Mouse (Mus musculus) midbrain, embryonic 16.5 days (tissue): Measurements from ENCODE around the gene Sap30bp. TPM values are rescaled to one million over a fixed set of nuclear protein-coding genes. Genes with fewer than 3 reads are reported as not detected.

Experiments
- ATAC-seq: fragments of 200-750 bp; cut with Nextera tagmentation; 2 replicates; pipeline ENCODE4 v1.8.0; 2017; ENCODE audit warnings: moderate TSS enrichment
- H3K27ac ChIP-seq: fragments of 300-500 bp; sonication (generic); 2 replicates; pipeline ENCODE4 v1.5.1; 2014; ENCODE audit warnings: mild to moderate bottlenecking, low read length, mixed read lengths
- H3K27me3 ChIP-seq: fragments of 300-500 bp; sonication (generic); 2 replicates; pipeline ENCODE4 v1.6.1; 2014; ENCODE audit warnings: low read depth, low read length, mixed read lengths; ENCODE audit not compliant: control insufficient read depth, insufficient read depth
- H3K36me3 ChIP-seq: fragments of 300-500 bp; sonication (generic); 2 replicates; pipeline ENCODE4 v1.6.1; 2014; ENCODE audit warnings: mild to moderate bottlenecking, low read length, moderate library complexity, mixed read lengths; ENCODE audit not compliant: control insufficient read depth, insufficient read depth
- H3K4me1 ChIP-seq: fragments of 300-500 bp; sonication (generic); 2 replicates; pipeline ENCODE4 v1.6.1; 2014; ENCODE audit warnings: mild to moderate bottlenecking, low read length, mixed read lengths; ENCODE audit not compliant: control insufficient read depth, insufficient read depth
- H3K4me2 ChIP-seq: fragments of 300-500 bp; sonication (generic); 2 replicates; pipeline ENCODE4 v1.6.1; 2014; ENCODE audit warnings: mild to moderate bottlenecking, low read length, mixed read lengths
- H3K4me3 ChIP-seq: fragments of 300-500 bp; sonication (generic); 2 replicates; pipeline ENCODE4 v1.5.1; 2014; ENCODE audit warnings: low read depth, mild to moderate bottlenecking, low read length, moderate library complexity, mixed read lengths
- H3K9ac ChIP-seq: fragments of 300-500 bp; sonication (generic); 2 replicates; pipeline ENCODE4 v1.6.1; 2014; ENCODE audit warnings: low read depth, low read length, mixed read lengths
- H3K9me3 ChIP-seq: fragments of 300-500 bp; sonication (generic); replicated peaks from 2 replicates; pipeline ENCODE4 v1.6.1; 2014; ENCODE audit warnings: mild to moderate bottlenecking, low read length, mixed read lengths; ENCODE audit not compliant: control insufficient read depth, poor library complexity, severe bottlenecking
- WGBS: fragments of 180-500 bp; shearing (Covaris S2); extraction: QIAGEN DNeasy Blood & Tissue Kit; methylation state at CpG from one replicate; pipeline ENCODE4 v1.1.7; 2014; 5-methylcytosine and 5-hydroxymethylcytosine counted together
- polyA plus RNA-seq: library from polyadenylated mRNA; unstranded; fragments of >200 nt; fragmentation: Nextera tagmentation; extraction: Ambion mirVana; gene quantifications from 2 replicates; pipeline ENCODE4 v1.2.1, GENCODE M21; 2015

Sap30bp gene
- polyA plus RNA-seq, 1 experiment from 2014 or later, result 49.0 TPM

- WGBS, result 92% methylated on average over 7 of the region's 7 CpGs
- H3K9ac ChIP-seq, result no peak overlapping the region
- no peaks in the 10 kb centered on the region for H3K9me3 ChIP-seq
- no peak overlapping the region for H3K4me2 ChIP-seq
- peaks cover 5% of the 10 kb centered on the region; the same call in 1 of the 2 replicates for H3K36me3 ChIP-seq
- no peaks in the 10 kb centered on the region for H3K4me1 ChIP-seq
- no peak overlapping the region for H3K27ac ChIP-seq
- H3K4me3 ChIP-seq, result no peak overlapping the region
- no peak for ATAC-seq
- no peaks in the 10 kb centered on the region for H3K27me3 ChIP-seq
These were observed 34.6 kb upstream of the Sap30bp start for GRCm38 (mm10) chr11:115898446-115898845.

- 28% methylated on average over 4 of the region's 4 CpGs for WGBS
- Histone ChIP-seq H3K9me3 (no peaks in the 10 kb centered on the region), H3K4me1 (no peaks in the 10 kb centered on the region), H3K4me3 (no peak overlapping the region), H3K27ac (no peak overlapping the region), H3K27me3 (no peaks in the 10 kb centered on the region), H3K36me3 (peaks cover 2% of the 10 kb centered on the region; the same call in 1 of the 2 replicates), H3K9ac (no peak overlapping the region), H3K4me2 (no peak overlapping the region)
- ATAC-seq, result no peak
These were observed 34.2 kb upstream of the Sap30bp start for GRCm38 (mm10) chr11:115898886-115899285.

- no peak within 1 kb of the TSS for H3K4me3 ChIP-seq
- no peak within 1 kb of the TSS for H3K4me2 ChIP-seq
- 28% methylated on average over 16 of the region's 16 CpGs for WGBS
- peaks cover 2% of the 10 kb centered on the region; the same call in 1 of the 2 replicates for H3K36me3 ChIP-seq
- no peaks in the 10 kb centered on the region for H3K4me1 ChIP-seq
- H3K27me3 ChIP-seq, result no peaks in the 10 kb centered on the region
- H3K9ac ChIP-seq, result no peak within 1 kb of the TSS
- H3K27ac ChIP-seq, result no peak within 1 kb of the TSS
- no peak for ATAC-seq
- no peaks in the 10 kb centered on the region for H3K9me3 ChIP-seq
These were observed 33.4 kb upstream of the Sap30bp start, which contains the start of gene Smim5 for GRCm38 (mm10) chr11:115899486-115900266. Gene Smim5 (plus strand): TSS chr11:115899966.

GRCm38 (mm10) chr11:115900561-115901337 is 32.3 kb upstream of the Sap30bp start:
- Histone ChIP-seq H3K4me3 (no peak overlapping the region), H3K27me3 (no peaks in the 10 kb centered on the region), H3K9me3 (no peaks in the 10 kb centered on the region), H3K4me1 (no peaks in the 10 kb centered on the region), H3K36me3 (0 out of 2 replicates have a peak, but pooled peaks cover 2% of the 10 kb centered on the region), H3K4me2 (no peak overlapping the region), H3K27ac (no peak overlapping the region), H3K9ac (no peak overlapping the region)
- no peak for ATAC-seq
- WGBS, result 71% methylated on average over 8 of the region's 8 CpGs

GRCm38 (mm10) chr11:115901338-115902161 is 31.5 kb upstream of the Sap30bp start:
- Histone ChIP-seq H3K4me3 (no peak overlapping the region), H3K4me1 (no peaks in the 10 kb centered on the region), H3K9ac (no peak overlapping the region), H3K36me3 (no peaks in the 10 kb centered on the region), H3K9me3 (no peaks in the 10 kb centered on the region), H3K27me3 (no peaks in the 10 kb centered on the region), H3K4me2 (no peak overlapping the region), H3K27ac (no peak overlapping the region)
- WGBS, result 84% methylated on average over 9 of the region's 9 CpGs
- no peak for ATAC-seq

GRCm38 (mm10) chr11:115902177-115902576 is 30.9 kb upstream of the Sap30bp start:
- Histone ChIP-seq H3K4me3 (no peak overlapping the region), H3K36me3 (no peaks in the 10 kb centered on the region), H3K9me3 (no peaks in the 10 kb centered on the region), H3K9ac (no peak overlapping the region), H3K27ac (no peak overlapping the region), H3K4me1 (no peaks in the 10 kb centered on the region), H3K27me3 (no peaks in the 10 kb centered on the region), H3K4me2 (no peak overlapping the region)
- 84% methylated on average over 5 of the region's 5 CpGs for WGBS
- ATAC-seq, result no peak

GRCm38 (mm10) chr11:115902831-115903230 is 30.3 kb upstream of the Sap30bp start:
- no peaks in the 10 kb centered on the region for H3K4me1 ChIP-seq
- 88% methylated on average over 1 of the region's 1 CpGs for WGBS
- no peak overlapping the region for H3K4me2 ChIP-seq
- no peak overlapping the region for H3K4me3 ChIP-seq
- no peaks in the 10 kb centered on the region for H3K27me3 ChIP-seq
- no peak overlapping the region for H3K9ac ChIP-seq
- H3K36me3 ChIP-seq, result no peaks in the 10 kb centered on the region
- ATAC-seq, result no peak
- H3K27ac ChIP-seq, result no peak overlapping the region
- no peaks in the 10 kb centered on the region for H3K9me3 ChIP-seq

- Histone ChIP-seq H3K4me3 (no peak overlapping the region), H3K4me1 (no peaks in the 10 kb centered on the region), H3K9ac (no peak overlapping the region), H3K4me2 (no peak overlapping the region), H3K36me3 (peaks cover 5% of the 10 kb centered on the region; the same call in 1 of the 2 replicates), H3K9me3 (no peaks in the 10 kb centered on the region), H3K27me3 (no peaks in the 10 kb centered on the region), H3K27ac (no peak overlapping the region)
- 74% methylated on average over 11 of the region's 11 CpGs for whole genome bisulfite sequencing
- no peak for ATAC-seq
These were observed 29.5 kb upstream of the Sap30bp start for GRCm38 (mm10) chr11:115903384-115904230.
